Mouse (Mus musculus) testis, adult 2 months (tissue): ENCODE measurements around the gene Olfr214.

Source experiments
- CTCF ChIP-seq: fragments of 200-500 bp; IDR thresholded peaks from 2 replicates; pipeline ENCODE4 v1.5.1; 2012; ENCODE audit warnings: low read depth, mild to moderate bottlenecking, inconsistent platforms, low read length, moderate library complexity; ENCODE audit not compliant: control insufficient read depth, insufficient read depth, insufficient replicate concordance
- POLR2A ChIP-seq: fragments of 200-500 bp; IDR thresholded peaks from 2 replicates; pipeline ENCODE4 v1.6.1; 2012; ENCODE audit warnings: low read depth, mild to moderate bottlenecking, inconsistent platforms, low read length, moderate library complexity; ENCODE audit not compliant: control insufficient read depth

GRCm38 (mm10) chr6:116542500-116542899, 11.5 kb upstream of the Olfr214 start:
- TF ChIP-seq CTCF (no peak), POLR2A (no peak)
